Mouse (Mus musculus): ENCODE results near the gene Lancl3. TPM values are rescaled to one million over a fixed set of nuclear protein-coding genes. Genes with fewer than 3 reads are reported as not detected.
A peak's percentile ranks its signal among the peaks of the same experiment; 100 is the strongest.
"Not testable (repeated sequence)": the region's sequence is repeated elsewhere in the genome, so short reads cannot be mapped to it uniquely, and the experiment has no call there.

Gene Lancl3
- total RNA-seq, 2 experiments from 2014 or later = 5.8 to 6.9 TPM

DNA sequence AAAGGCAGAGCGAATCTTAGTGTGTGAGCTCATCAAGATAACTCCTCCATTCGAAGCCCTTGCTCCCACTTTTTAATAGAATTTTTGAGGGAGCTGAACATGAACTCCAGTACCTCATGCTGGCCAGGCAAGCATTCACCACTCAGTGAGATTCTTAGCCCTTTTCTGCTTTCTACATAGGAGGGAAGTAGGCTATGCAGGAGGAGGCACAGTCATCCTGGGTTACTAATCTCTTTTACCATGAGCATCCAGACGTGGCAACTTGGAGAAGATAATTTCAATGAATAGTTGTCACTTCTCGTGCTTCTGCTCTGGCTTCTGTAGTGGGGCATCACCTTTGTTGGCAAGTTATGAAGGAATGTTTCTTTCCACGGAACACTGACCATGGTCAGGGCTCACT is 57.1 kb downstream of the Lancl3 start, which contains the start of gene Gm14862:
Gene Gm14862 (minus strand): TSS at position 134 of the 400 bp plus-strand sequence.
- DNase-seq (ENCODE audit: low spot score in 2 of 2) = no peak
- intact Hi-C loops (cut with DNase I) = no loop called here

DNA sequence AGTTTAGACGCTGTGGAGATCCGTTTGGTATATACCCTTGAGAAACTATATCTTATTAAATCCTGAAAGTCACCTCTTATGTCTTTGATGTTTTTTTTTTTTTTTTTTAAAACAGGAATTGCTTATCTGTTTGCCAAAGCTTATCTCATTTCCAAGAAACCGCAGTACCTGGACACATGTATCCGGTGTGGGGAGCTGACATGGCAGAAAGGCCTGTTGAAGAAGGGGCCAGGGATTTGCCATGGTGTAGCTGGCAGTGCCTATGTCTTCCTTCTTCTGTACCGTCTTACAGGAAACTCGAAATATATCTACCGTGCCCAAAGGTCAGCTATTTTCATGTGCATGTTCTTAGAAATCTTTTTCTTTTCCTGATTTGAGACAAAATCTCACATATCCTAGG is 58.1 kb downstream of the Lancl3 start:
- DNase-seq (ENCODE audit: low spot score in 2 of 2) = no peak
- intact Hi-C loops (cut with DNase I) = no loop called here

DNA sequence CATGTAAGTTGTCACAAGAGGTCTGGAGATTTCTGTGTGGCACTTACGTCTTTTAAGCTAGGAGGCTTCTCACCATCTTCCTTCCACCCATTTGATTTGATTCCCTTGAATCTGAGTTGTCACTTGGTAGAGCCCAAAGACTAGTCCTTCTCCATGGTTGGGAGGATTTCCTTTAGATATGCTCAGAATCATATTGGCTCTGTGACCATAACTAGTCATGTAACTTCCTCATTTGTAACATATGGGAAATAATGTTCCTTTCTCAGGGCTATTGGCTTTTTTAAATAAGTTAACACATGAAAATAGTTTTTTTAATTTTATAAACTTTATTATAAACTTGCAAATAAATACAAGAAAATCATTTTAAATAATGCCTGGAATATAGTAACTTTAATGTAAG is 59.6 kb downstream of the Lancl3 start:
- DNase-seq (ENCODE audit: low spot score in 2 of 2) = no peak
- intact Hi-C loops (cut with DNase I) = no loop called here

DNA sequence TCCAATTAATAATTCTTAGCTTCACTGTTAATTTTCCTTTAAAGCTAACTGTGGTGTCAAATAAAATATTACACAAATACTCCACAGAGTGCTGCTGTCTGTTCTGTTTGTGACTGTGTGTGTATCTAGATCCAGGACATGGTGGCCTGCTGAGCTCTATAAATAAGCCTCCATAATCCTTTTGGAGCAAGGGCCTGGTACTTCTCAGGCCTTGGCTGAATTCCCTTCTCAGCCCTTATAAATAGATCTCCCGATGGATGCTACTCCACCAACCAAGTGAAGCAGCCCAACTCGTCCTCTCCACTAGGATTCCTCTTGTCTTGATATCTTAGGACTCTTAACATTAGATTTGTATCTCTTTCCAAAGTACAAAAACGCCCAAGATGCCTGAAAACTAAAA is 71.4 kb downstream of the Lancl3 start:
- intact Hi-C loops (cut with DNase I) = no loop called here
- no peak for DNase-seq (ENCODE audit: low spot score in 2 of 2)

DNA sequence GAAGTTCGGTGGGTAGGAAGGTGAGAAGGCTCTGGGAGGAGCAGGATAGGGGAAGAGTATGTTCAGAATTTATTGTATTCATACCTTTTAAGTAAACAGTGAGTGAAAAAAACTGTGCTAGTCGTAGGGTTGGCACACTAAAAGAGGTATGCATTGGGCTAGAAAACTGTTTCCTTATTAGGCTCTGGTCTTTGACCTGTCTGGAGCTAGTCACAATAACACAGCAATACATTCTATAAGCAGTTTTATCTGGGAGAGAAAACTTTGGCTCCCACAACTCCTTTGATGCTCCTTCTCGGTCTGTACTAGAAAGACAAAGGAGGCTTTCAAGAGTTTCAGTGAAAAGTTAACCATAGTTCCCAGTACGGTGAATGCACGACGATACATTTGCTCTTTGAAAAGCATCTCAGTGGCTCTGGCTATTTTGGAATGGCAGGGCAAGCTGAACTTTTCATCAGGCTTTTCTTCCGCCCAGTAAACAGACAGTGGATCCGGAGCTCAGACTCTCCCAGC is 72.3 kb downstream of the Lancl3 start:
- no peak for DNase-seq (ENCODE audit: low spot score in 2 of 2)
- intact Hi-C loops (cut with DNase I) = no loop called here

DNA sequence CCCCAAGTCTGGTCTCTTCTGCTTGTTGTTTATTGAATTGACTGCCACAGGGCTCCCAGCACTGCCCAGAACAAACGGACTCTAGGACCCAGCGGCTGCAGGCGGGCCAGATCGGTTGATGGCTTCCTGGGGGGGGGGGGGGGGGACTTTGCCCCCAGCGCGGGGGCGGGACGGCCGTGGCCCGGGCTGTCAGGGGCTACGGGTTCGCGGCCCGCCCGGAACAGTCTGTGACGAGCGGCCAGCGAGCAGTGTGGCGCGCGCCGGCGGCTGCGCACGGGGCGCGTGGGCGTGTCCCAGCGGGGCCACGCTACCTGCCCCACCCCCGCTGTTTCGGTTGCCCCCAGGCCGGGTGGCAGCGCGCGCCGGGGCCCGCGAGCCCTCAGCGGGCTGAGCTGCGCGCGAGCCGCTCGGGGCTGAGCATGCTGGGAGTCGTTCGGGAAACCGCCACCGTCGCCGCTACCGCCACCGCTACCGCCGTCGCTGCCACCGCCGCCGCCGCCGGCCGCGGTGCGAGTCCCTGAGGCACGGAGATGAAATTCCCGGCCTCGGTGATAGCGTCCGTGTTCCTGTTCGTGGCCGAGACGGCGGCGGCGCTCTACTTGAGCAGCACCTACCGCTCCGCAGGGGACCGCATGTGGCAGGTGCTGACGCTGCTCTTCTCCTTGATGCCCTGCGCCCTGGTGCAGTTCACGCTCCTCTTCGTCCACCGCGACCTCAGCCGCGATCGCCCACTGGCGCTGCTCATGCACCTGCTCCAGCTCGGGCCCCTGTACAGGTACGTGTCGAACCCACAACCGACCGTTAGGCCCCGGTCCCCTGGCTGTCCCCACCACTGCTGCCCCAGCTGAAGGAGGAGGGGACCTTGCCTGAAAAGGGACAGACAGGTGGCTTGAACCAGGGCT is 73.0 kb downstream of the Lancl3 start, which contains the start of gene Xk:
Gene Xk (plus strand): TSS at position 297 of the 902 bp plus-strand sequence.
- DNase-seq (ENCODE audit: low spot score in 2 of 2) = peak; percentile 38 to 50
- intact Hi-C loops (cut with DNase I) = no loop called here

DNA sequence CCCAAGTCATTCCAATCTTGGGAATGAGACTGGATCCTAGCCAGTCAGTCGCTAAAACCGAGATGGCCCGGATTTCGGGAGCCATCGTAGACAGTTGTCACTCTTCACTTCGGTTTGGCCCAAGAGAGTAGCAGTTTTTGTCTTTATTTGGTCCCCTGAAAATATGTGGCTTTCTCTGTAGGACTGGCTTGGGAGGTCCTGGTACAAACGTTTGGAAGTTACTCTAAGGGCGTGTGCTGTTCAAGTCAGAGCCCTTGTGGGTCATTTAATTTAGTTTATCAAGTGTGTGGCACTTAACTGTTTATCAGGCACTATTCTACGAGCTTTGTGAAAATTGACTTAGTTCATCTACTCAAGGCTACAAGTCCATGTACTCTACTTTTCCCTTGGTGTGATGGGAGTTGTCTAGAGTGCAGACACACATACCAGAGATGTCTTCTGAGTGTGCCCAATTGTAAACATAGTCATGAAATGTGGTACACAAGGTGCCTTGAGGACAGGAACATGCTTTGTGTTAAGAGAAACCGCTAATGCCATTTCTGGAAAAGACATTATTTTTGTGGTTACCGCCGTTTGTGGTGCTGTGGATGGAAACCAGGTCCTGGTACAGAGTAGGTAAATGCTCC is 73.8 kb downstream of the Lancl3 start:
- no peak for DNase-seq (ENCODE audit: low spot score in 2 of 2)
- intact Hi-C loops (cut with DNase I) = no loop called here

DNA sequence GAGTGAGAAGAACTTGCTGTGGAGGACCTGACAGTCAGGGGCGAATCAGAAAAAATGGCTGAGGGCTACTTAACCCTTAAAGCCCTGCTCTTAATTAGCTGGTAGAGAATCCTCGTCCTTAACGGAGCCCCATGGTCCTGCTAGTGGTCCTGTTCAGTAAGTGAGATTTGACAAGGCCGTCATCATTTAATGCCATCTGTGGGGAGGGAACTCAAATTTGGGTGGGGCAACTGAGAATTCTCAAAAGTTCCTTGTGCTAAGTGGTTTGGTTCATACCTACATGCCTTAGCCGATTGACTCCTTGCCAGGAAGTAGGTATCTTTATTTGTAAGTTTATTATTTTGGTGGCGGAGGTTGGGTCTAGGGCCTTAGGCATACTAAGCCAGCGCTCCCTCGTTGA is 74.6 kb downstream of the Lancl3 start:
- intact Hi-C loops (cut with DNase I) = no loop called here
- no peak for DNase-seq (ENCODE audit: low spot score in 2 of 2)

DNA sequence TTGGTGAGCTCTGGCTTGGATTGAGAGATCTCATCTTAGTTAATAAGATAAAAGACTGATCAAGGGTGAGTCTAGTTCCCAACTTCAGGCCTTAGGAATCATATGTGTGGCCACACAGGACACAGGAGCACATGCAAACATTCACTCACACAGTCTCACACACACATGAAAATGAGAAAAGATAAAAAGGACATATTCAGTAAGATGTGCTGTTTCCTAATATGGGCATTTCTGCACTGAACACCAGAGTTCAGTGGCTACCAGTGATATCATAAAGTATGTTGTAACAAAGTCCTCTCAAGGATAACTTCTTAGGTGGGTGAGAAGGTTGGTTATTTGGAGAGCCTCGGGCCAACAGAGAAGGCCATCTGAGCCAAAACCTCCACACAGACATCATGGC is 83.8 kb downstream of the Lancl3 start, which contains the start of gene H2al1m:
Gene H2al1m (plus strand): TSS at position 301 of the 400 bp plus-strand sequence.
- DNase-seq (ENCODE audit: low spot score in 2 of 2); intact Hi-C loops (cut with DNase I): not testable (repeated sequence)

DNA sequence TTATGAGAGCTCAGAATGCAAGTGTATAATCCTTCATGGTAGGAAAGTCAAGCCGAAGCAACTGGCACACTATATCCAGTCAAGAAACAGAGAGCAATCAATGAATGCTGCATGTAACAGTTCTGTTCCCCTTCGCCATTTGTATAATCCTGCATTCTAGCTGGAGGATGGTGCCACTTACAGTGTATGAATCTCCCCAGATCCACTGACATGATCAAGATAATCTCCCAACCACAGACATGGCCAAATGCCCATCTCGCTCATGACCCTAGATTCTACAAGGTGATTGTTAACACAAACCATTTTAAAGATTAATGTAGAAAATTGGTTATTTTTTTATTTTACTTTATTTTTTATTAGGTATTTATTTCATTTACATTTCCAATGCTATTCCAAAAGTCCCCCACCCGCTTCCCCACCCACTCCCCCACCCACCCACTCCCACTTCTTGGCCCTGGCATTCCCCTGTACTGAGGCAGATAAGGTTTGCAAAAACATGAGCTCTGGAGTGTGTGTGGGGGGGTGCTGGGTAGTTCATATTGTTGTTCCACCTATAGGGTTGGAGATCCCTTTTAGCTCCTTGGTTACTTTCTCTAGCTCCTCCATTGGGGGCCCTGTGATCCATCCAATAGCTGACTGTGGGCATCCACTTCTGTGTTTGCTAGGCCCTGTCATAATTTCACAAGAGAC is 93.6 kb downstream of the Lancl3 start:
- DNase-seq (ENCODE audit: low spot score in 2 of 2); intact Hi-C loops (cut with DNase I): not testable (repeated sequence)

DNA sequence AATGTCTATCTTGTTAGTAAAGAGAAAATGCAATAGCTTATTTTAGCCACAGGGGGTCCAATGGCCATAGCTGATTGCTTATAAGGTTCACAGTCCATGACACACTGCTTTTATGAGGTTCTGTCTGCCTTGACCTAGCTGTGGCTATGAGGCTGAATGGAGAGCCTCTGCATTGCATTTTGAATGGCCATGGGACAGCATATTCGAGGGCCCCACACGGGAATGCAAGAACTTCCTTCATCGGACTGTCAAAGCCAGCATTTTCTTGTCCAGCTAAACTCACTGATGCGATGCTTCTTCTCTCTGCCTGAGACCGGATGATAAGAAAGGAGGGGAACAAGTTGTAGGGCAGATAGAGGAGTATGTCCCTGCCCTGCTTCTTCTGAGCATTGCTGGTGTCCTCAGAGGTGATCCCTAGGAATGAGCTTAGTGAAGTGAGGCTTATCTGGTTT is 98.7 kb downstream of the Lancl3 start:
- intact Hi-C loops (cut with DNase I) = no loop called here
- no peak for DNase-seq (ENCODE audit: low spot score in 2 of 2)

DNA sequence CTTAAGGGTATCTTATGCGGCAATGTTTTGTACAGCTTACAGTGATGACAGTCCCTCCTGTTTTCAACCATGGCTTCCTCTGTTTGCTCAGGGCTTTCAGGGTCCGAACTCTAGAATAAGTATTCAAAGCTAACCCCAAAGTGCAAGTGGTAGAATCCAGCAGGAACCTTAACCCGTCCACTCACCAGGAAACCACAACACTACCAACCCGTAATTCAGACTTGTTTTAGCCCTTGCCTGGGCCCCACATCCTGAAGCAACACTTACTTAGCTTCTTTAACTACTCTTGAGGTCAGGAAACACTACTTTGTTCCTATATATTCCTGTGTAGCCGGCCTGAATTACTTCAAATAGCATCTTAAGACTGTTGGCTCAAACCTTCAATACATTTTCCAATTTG is 103.1 kb downstream of the Lancl3 start:
- DNase-seq (ENCODE audit: low spot score in 2 of 2) = no peak
- intact Hi-C loops (cut with DNase I) = no loop called here

DNA sequence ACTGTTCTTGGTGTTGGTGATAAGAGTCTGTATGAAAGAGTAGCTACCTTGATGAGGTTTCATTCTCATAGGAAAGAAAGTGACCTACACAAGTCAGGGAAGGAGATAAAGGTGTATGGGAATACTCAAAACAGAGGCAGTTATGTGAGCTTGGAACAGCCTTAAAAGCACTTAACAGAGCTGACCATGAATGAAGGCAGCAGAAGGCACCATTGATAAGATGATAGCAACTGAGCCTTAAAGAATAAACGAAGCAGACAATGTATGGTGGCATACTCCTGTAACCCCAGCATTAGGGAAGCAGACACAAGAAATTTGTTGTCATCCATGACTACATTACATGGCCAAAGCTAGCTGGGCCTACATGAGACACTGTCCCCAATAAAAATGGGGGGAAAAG is 103.8 kb downstream of the Lancl3 start:
- intact Hi-C loops (cut with DNase I) = no loop called here
- no peak for DNase-seq (ENCODE audit: low spot score in 2 of 2)

DNA sequence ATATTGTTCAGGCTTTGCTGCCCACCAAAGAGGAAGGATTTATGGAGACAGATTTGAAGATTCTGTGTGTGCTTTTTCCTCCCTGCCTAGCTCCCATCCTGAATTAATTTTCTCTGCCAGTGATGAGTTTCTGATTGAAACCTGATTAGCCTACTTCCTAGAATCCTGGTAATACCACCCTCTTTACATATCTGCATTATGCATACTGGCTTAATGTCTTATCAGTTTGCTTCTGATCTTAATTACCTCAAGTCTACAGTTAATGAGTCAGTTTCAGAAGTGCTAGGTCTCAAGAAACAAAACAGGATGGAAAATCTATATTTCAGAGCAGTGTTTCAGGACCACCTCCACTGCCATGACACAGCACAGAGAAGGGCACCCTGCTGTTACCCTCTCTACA is 116.8 kb downstream of the Lancl3 start:
- DNase-seq (ENCODE audit: low spot score in 2 of 2); intact Hi-C loops (cut with DNase I): not testable (repeated sequence)

Other genes with a start within 250 kb of the Lancl3 start
- gene Fthl17b, start 236.9 kb upstream of the Lancl3 start, total RNA-seq (2021) = not detected
- not detected for gene Fthl17c, start 223.3 kb upstream of the Lancl3 start, total RNA-seq (2021)
- gene Fthl17d, start 213.1 kb upstream of the Lancl3 start, total RNA-seq (2021) = not detected
- gene Fthl17e, start 166.4 kb upstream of the Lancl3 start, total RNA-seq (2021) = not detected
- not detected for gene Fthl17f, start 136.9 kb upstream of the Lancl3 start, total RNA-seq (2021)
- gene 4930402K13Rik, start 95.3 kb upstream of the Lancl3 start, total RNA-seq (2021) = not detected
- not detected for gene Gm14862, start 57.0 kb downstream of the Lancl3 start, total RNA-seq (2021)
- 10 to 100 TPM; 13.2 to 15.7 TPM for gene Xk, start 72.9 kb downstream of the Lancl3 start, total RNA-seq (2021)
- not detected for gene H2al1m, start 83.9 kb downstream of the Lancl3 start, total RNA-seq (2021)
- not detected for gene H2al1k, start 150.7 kb downstream of the Lancl3 start, total RNA-seq (2021)